In genomic region chr8:70330741-70331364, GRCm38 (mm10) we compare ENCODE assay signal across 8 mouse cellular contexts. TPM values are rescaled to one million over a fixed set of nuclear protein-coding genes. Genes with fewer than 3 reads are reported as not detected.
DNase-seq lines count a peak whose midpoint lies in the region; ATAC-seq lines count a peak whose summit lies in the region.

No protein-coding gene starts in this region.

- no peak overlapping the region for H3K4me3 ChIP-seq in hindbrain, embryonic 15.5 days
- H3K4me3 ChIP-seq in limb, embryonic 15.5 days, result peak overlapping the region; percentile 11

- peaks cover 57% of the 10 kb centered on the region for H3K36me3 ChIP-seq in hindbrain, embryonic 15.5 days
- peaks cover 56% of the 10 kb centered on the region for H3K36me3 ChIP-seq in limb, embryonic 15.5 days

- ATAC-seq in erythroid progenitor cell, adult 5-6 weeks (replicated peaks; ENCODE audit: low FRiP score, poor library complexity, severe bottlenecking), result 0 out of 2 replicates have a peak, but pooled peaks have one; percentile 30
- peak; percentile 72 for ATAC-seq in hindbrain, embryonic 15.5 days (ENCODE audit: low FRiP score, low read depth)
- peak; percentile 73 for ATAC-seq in limb, embryonic 15.5 days (ENCODE audit: insufficient number of reproducible peaks, low FRiP score, low TSS enrichment, low read depth)
- ATAC-seq in activated CD4-positive, CD25-positive, alpha-beta regulatory T cell, adult 4 months, result no peak

- peaks cover 25% of the 10 kb centered on the region for H3K4me1 ChIP-seq in hindbrain, embryonic 15.5 days (replicated peaks)
- peaks cover 33% of the 10 kb centered on the region for H3K4me1 ChIP-seq in limb, embryonic 15.5 days

- peak; percentile 93 for DNase-seq in heart, adult 11 months
- no peak for DNase-seq in heart, postnatal 36 days
- peak; percentile 93 for DNase-seq in ZHBTc4 (ENCODE audit: low read depth, low spot score)
- peak; percentile 70 for DNase-seq in retina, embryonic 14.5 days (ENCODE audit: low spot score)

- H3K9me3 ChIP-seq in hindbrain, embryonic 15.5 days, result no peaks in the 10 kb centered on the region
- no peaks in the 10 kb centered on the region for H3K9me3 ChIP-seq in limb, embryonic 15.5 days

- WGBS in hindbrain, embryonic 15.5 days, result 23% methylated on average over 53 of the region's 53 CpGs
- 38% methylated on average over 53 of the region's 53 CpGs for WGBS in limb, embryonic 15.5 days

- H3K27me3 ChIP-seq in hindbrain, embryonic 15.5 days, result no peaks in the 10 kb centered on the region
- H3K27me3 ChIP-seq in limb, embryonic 15.5 days, result 0 out of 2 replicates have a peak, but pooled peaks cover 10% of the 10 kb centered on the region

- H3K9ac ChIP-seq in hindbrain, embryonic 15.5 days, result no peak overlapping the region
- no peak overlapping the region for H3K9ac ChIP-seq in limb, embryonic 15.5 days

- H3K4me2 ChIP-seq in hindbrain, embryonic 15.5 days, result 0 out of 2 replicates have a peak overlapping the region, but pooled peaks have one; percentile 5
- peak overlapping the region; percentile 36 for H3K4me2 ChIP-seq in limb, embryonic 15.5 days

- peak overlapping the region; percentile 18 for H3K27ac ChIP-seq in hindbrain, embryonic 15.5 days (replicated peaks)
- H3K27ac ChIP-seq in limb, embryonic 15.5 days, result no peak overlapping the region

- intact Hi-C loops in heart, postnatal 36 days (cut with DNase I), result no loop called here

RNA-seq across cellular contexts. Expression of gene Gdf1, which starts 1.2 kb away (rescaled TPM):
- total RNA-seq in heart, postnatal 36 days (2021), result not detected
- total RNA-seq in erythroid progenitor cell, adult 5-6 weeks (2015; ENCODE audit: low replicate concordance), result not detected in 2 replicates
- not detected in 2 replicates for total RNA-seq in erythroid progenitor cell, adult 5-6 weeks (2017; ENCODE audit: low replicate concordance)
- polyA plus RNA-seq in hindbrain, embryonic 15.5 days (2015; fragmentation: Nextera tagmentation; extraction: Ambion mirVana), result 2.8 and 7.8 TPM in 2 replicates
- 2.9 and 4.1 TPM in 2 replicates for polyA plus RNA-seq in limb, embryonic 15.5 days (2015; fragmentation: Nextera tagmentation; extraction: Ambion mirVana)
- polyA plus RNA-seq in activated CD4-positive, CD25-positive, alpha-beta regulatory T cell, adult 4 months (2017; shearing (Covaris generic)), result under 1 TPM in 1 of 2 experiments, not detected in 1; 0.79 TPM

RNA-seq across cellular contexts. Expression of gene Cers1, which starts 15.3 kb away (rescaled TPM):
- total RNA-seq in heart, postnatal 36 days (2021), result under 1 TPM; 0.33 to 0.64 TPM
- total RNA-seq in erythroid progenitor cell, adult 5-6 weeks (2015; ENCODE audit: low replicate concordance), result not detected in 2 replicates
- total RNA-seq in erythroid progenitor cell, adult 5-6 weeks (2017; ENCODE audit: low replicate concordance), result not detected in 2 replicates
- polyA plus RNA-seq in hindbrain, embryonic 15.5 days (2015; fragmentation: Nextera tagmentation; extraction: Ambion mirVana), result 37.8 and 43.2 TPM in 2 replicates
- polyA plus RNA-seq in limb, embryonic 15.5 days (2015; fragmentation: Nextera tagmentation; extraction: Ambion mirVana), result 8.8 and 9.6 TPM in 2 replicates
- polyA plus RNA-seq in activated CD4-positive, CD25-positive, alpha-beta regulatory T cell, adult 4 months (2017; shearing (Covaris generic)), result not detected

RNA-seq across cellular contexts. Expression of gene Upf1, which starts 22.2 kb away (rescaled TPM):
- total RNA-seq in heart, postnatal 36 days (2021), result 10 to 100 TPM; 45.4 to 46.0 TPM
- total RNA-seq in erythroid progenitor cell, adult 5-6 weeks (2015; ENCODE audit: low replicate concordance), result 18.4 and 20.2 TPM in 2 replicates
- total RNA-seq in erythroid progenitor cell, adult 5-6 weeks (2017; ENCODE audit: low replicate concordance), result 32.5 and 43.9 TPM in 2 replicates
- polyA plus RNA-seq in hindbrain, embryonic 15.5 days (2015; fragmentation: Nextera tagmentation; extraction: Ambion mirVana), result 14.5 and 15.1 TPM in 2 replicates
- polyA plus RNA-seq in limb, embryonic 15.5 days (2015; fragmentation: Nextera tagmentation; extraction: Ambion mirVana), result 13.8 and 16.7 TPM in 2 replicates
- 10 to 100 TPM; 12.1 to 15.3 TPM for polyA plus RNA-seq in activated CD4-positive, CD25-positive, alpha-beta regulatory T cell, adult 4 months (2017; shearing (Covaris generic))

RNA-seq across cellular contexts. Expression of gene Cope, which starts 28.5 kb away (rescaled TPM):
- 100 to 1,000 TPM; 157 TPM for total RNA-seq in heart, postnatal 36 days (2021)
- total RNA-seq in erythroid progenitor cell, adult 5-6 weeks (2015; ENCODE audit: low replicate concordance), result 78.6 and 122 TPM in 2 replicates
- total RNA-seq in erythroid progenitor cell, adult 5-6 weeks (2017; ENCODE audit: low replicate concordance), result 16.7 and 51.7 TPM in 2 replicates
- polyA plus RNA-seq in hindbrain, embryonic 15.5 days (2015; fragmentation: Nextera tagmentation; extraction: Ambion mirVana), result 291 and 295 TPM in 2 replicates
- polyA plus RNA-seq in limb, embryonic 15.5 days (2015; fragmentation: Nextera tagmentation; extraction: Ambion mirVana), result 397 and 441 TPM in 2 replicates
- 100 to 1,000 TPM; 312 to 332 TPM for polyA plus RNA-seq in activated CD4-positive, CD25-positive, alpha-beta regulatory T cell, adult 4 months (2017; shearing (Covaris generic))

RNA-seq across cellular contexts. Expression of gene Ddx49, which starts 28.6 kb away (rescaled TPM):
- total RNA-seq in heart, postnatal 36 days (2021), result 10 to 100 TPM; 25.8 to 34.5 TPM
- 2.5 and 9.2 TPM in 2 replicates for total RNA-seq in erythroid progenitor cell, adult 5-6 weeks (2015; ENCODE audit: low replicate concordance)
- 12.5 and 30.4 TPM in 2 replicates for total RNA-seq in erythroid progenitor cell, adult 5-6 weeks (2017; ENCODE audit: low replicate concordance)
- polyA plus RNA-seq in hindbrain, embryonic 15.5 days (2015; fragmentation: Nextera tagmentation; extraction: Ambion mirVana), result 44.2 and 46.3 TPM in 2 replicates
- 52.7 and 53.1 TPM in 2 replicates for polyA plus RNA-seq in limb, embryonic 15.5 days (2015; fragmentation: Nextera tagmentation; extraction: Ambion mirVana)
- 10 to 100 TPM; 44.3 to 46.8 TPM for polyA plus RNA-seq in activated CD4-positive, CD25-positive, alpha-beta regulatory T cell, adult 4 months (2017; shearing (Covaris generic))

Comparison
In these comparisons a context has a peak if more than half of its experiments do, and no peak if none do; other contexts are left out.
1. DNase-seq: peak in heart, adult 11 months (single experiment), ZHBTc4 (single experiment) and retina, embryonic 14.5 days (single experiment); none in heart, postnatal 36 days (0 of 2).